Mouse (Mus musculus) E14TG2a.4 (cell line): Measurements from ENCODE around the gene Gpr27.

Experiments used
- CTCF ChIP-seq: conservative IDR thresholded peaks from 2 replicates; pipeline ENCODE4 v1.5.1; 2014; ENCODE audit warnings: low read length
- POU5F1 ChIP-seq: IDR thresholded peaks from 2 replicates; pipeline ENCODE4 v1.6.1; 2014; ENCODE audit warnings: low read length, borderline replicate concordance

DNA sequence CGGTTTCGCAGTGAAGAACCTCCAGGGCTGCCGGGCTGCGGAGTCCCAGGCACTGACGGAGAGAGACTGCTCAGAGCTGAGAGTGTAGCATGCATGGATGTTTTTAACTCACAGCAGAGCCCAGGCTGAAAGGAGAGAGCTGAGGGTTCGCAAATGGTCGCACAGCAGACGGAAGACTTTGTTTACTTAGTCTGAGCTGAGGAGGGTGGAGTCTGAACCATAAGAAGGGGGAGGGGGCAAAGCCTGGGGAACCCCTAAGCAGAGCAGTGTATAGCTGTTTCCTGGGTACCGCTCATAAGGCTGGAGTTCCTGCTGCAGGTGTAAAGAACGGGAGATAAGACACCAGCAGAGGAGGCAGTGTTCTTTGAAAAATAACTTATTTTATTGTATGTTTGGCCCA is 46.1 kb upstream of the Gpr27 start:
- TF ChIP-seq CTCF (no peak), POU5F1 (no peak)
